In the genomic region with DNA sequence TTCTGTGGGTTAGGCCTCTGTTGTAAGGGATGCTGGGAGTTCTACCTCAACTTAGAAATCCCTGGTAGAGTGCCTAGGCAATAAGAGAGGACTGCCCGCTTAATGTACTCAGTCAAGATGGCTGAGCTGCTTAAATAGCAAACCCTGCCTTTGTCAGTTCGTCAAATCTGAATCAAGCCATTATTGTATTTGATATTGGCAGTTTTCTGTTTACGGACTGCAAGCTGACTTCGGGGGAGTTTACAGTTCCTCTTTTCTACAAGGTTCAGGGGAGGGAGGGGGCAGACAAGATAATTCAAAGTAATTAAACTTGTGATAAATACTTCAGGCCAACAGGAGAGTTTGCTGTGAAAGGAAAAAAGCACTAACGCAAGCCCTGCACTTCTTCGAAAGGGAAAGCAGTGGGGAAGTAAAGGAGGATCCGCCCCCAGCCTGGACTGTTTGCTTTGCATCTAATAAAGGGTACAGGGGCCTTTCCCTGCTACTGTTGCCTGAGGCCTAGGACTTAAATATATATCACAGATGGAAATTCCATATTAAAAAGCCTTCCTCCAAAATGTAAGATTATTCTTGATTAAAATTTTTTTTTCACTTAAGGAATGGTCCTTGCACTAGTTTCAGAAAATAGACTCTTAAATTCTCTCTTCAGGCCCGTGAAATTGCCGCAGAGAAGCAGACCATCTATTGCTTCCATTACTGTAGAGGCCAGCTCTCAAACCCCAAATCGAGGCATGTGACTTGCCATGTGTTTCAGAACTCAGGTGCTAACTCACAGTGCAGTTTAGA, we compare ENCODE assay signal across 8 mouse cellular contexts. TPM values are rescaled to one million over a fixed set of nuclear protein-coding genes. Genes with fewer than 3 reads are reported as not detected.
A peak's percentile ranks its signal among the peaks of the same experiment; 100 is the strongest.
DNase-seq lines count a peak whose midpoint lies in the region; ATAC-seq and TF ChIP-seq lines count a peak whose summit lies in the region.

No protein-coding gene starts in this region.

- H3K4me1 ChIP-seq in heart, embryonic 10.5 days = peaks cover 9% of the 10 kb centered on the region
- H3K4me1 ChIP-seq in E14TG2a.4 (replicated peaks; ENCODE audit: low read depth, low read length) = peaks cover 12% of the 10 kb centered on the region
- H3K4me1 ChIP-seq in forebrain, embryonic 14.5 days (ENCODE audit: control insufficient read depth, insufficient read depth, low read length) = peaks cover 3% of the 10 kb centered on the region; the same call in 1 of the 2 replicates
- peaks cover 2% of the 10 kb centered on the region; the same call in 1 of the 2 replicates for H3K4me1 ChIP-seq in liver, embryonic 16.5 days (ENCODE audit: control insufficient read depth, low read depth, low read length)

- WGBS in heart, embryonic 10.5 days = 42% methylated on average over 10 of the region's 10 CpGs
- 28% methylated on average over 10 of the region's 10 CpGs for WGBS in forebrain, embryonic 14.5 days
- WGBS in liver, embryonic 16.5 days (ENCODE audit: insufficient replicate concordance) = 27% methylated on average over 10 of the region's 10 CpGs

- H3K9me3 ChIP-seq in heart, embryonic 10.5 days = no peaks in the 10 kb centered on the region
- no peaks in the 10 kb centered on the region for H3K9me3 ChIP-seq in E14TG2a.4 (ENCODE audit: low read length)
- H3K9me3 ChIP-seq in forebrain, embryonic 14.5 days (replicated peaks; ENCODE audit: control insufficient read depth, low read length) = no peaks in the 10 kb centered on the region
- no peaks in the 10 kb centered on the region for H3K9me3 ChIP-seq in liver, embryonic 16.5 days (replicated peaks; ENCODE audit: control insufficient read depth, low read length)

- peak overlapping the region; percentile 88 for H3K4me3 ChIP-seq in heart, embryonic 10.5 days
- H3K4me3 ChIP-seq in E14TG2a.4 (replicated peaks; ENCODE audit: low read length) = peak overlapping the region; percentile 83
- H3K4me3 ChIP-seq in forebrain, embryonic 14.5 days (ENCODE audit: low read depth, low read length) = peak overlapping the region; percentile 80
- peak overlapping the region; percentile 73; the same call in 1 of the 2 replicates for H3K4me3 ChIP-seq in liver, embryonic 16.5 days (ENCODE audit: low read depth, low read length)

- H3K27ac ChIP-seq in heart, embryonic 10.5 days = peak overlapping the region; percentile 97
- H3K27ac ChIP-seq in forebrain, embryonic 14.5 days (ENCODE audit: low read depth, low read length) = peak overlapping the region; percentile 94
- H3K27ac ChIP-seq in liver, embryonic 16.5 days (ENCODE audit: low read length) = no peak overlapping the region

- DNase-seq in heart, embryonic 10.5 days (ENCODE audit: low spot score) = no peak
- DNase-seq in heart, adult 11 months = no peak
- peak; percentile 44 for DNase-seq in forebrain, embryonic 14.5 days (ENCODE audit: low spot score)
- DNase-seq in frontal cortex, postnatal 25 days (ENCODE audit: low spot score in 2 of 2) = no peak
- DNase-seq in T-cell, adult 2 months (ENCODE audit: low spot score) = no peak
- no peak for DNase-seq in right cerebral cortex, postnatal 4 days

- H3K9ac ChIP-seq in forebrain, embryonic 14.5 days (ENCODE audit: low read length) = peak overlapping the region; percentile 92
- H3K9ac ChIP-seq in liver, embryonic 16.5 days (ENCODE audit: low read depth, low read length) = no peak overlapping the region

- peak overlapping the region; percentile 95 for H3K4me2 ChIP-seq in forebrain, embryonic 14.5 days (ENCODE audit: low read length)
- peak overlapping the region; percentile 74 for H3K4me2 ChIP-seq in liver, embryonic 16.5 days (ENCODE audit: low read depth, low read length)

- H3K27me3 ChIP-seq in heart, embryonic 10.5 days (ENCODE audit: insufficient read depth, poor library complexity, severe bottlenecking) = no peaks in the 10 kb centered on the region
- peaks cover 32% of the 10 kb centered on the region for H3K27me3 ChIP-seq in E14TG2a.4 (ENCODE audit: insufficient read depth, low read length)
- H3K27me3 ChIP-seq in forebrain, embryonic 14.5 days (replicated peaks; ENCODE audit: control insufficient read depth, insufficient read depth, low read length) = no peaks in the 10 kb centered on the region
- H3K27me3 ChIP-seq in liver, embryonic 16.5 days (ENCODE audit: control insufficient read depth, insufficient read depth, low read depth, low read length) = peaks cover 34% of the 10 kb centered on the region

- ATAC-seq in forebrain, embryonic 14.5 days = no peak; the same call in 1 of the 2 replicates
- no peak for ATAC-seq in liver, embryonic 16.5 days (ENCODE audit: low read depth)

- no peak for TF ChIP-seq CTCF in E14TG2a.4 (conservative IDR thresholded peaks at IDR 0.05; ENCODE audit: low read length)

- H3K36me3 ChIP-seq in heart, embryonic 10.5 days = no peaks in the 10 kb centered on the region
- H3K36me3 ChIP-seq in E14TG2a.4 (ENCODE audit: insufficient read depth, low read length) = no peaks in the 10 kb centered on the region
- no peaks in the 10 kb centered on the region for H3K36me3 ChIP-seq in forebrain, embryonic 14.5 days (ENCODE audit: control insufficient read depth, insufficient read depth, low read length)
- no peaks in the 10 kb centered on the region for H3K36me3 ChIP-seq in liver, embryonic 16.5 days (ENCODE audit: control insufficient read depth, insufficient read depth)

RNA-seq across cellular contexts. Expression of a gene that starts 1.0 kb away (rescaled TPM):
- polyA plus RNA-seq in heart, embryonic 10.5 days (2016; fragmentation: Nextera tagmentation; extraction: Ambion mirVana) = 11.3 and 13.2 TPM in 2 replicates
- 18.0 and 24.5 TPM in 2 replicates for polyA plus RNA-seq in forebrain, embryonic 14.5 days (2014; fragmentation: Nextera tagmentation; extraction: Ambion mirVana)
- 1.4 and 1.6 TPM in 2 replicates for polyA plus RNA-seq in liver, embryonic 16.5 days (2015; fragmentation: Nextera tagmentation; extraction: Ambion mirVana)
